Mouse (Mus musculus) G1E (cell line): ENCODE data around the gene Plcb4.

ENCODE experiments used
- CTCF ChIP-seq: IDR thresholded peaks from 2 replicates; pipeline ENCODE4 v1.5.1; 2012; ENCODE audit warnings: low read depth, low read length, inconsistent platforms, mixed read lengths
- GATA1 ChIP-seq: IDR thresholded peaks from 2 replicates; pipeline ENCODE4 v1.6.1; 2012; ENCODE audit warnings: borderline replicate concordance, low read length, inconsistent platforms, mixed read lengths
- GATA2 ChIP-seq: IDR thresholded peaks from 2 replicates; pipeline ENCODE4 v1.6.1; 2012; ENCODE audit warnings: low read depth, low read length, inconsistent platforms, borderline replicate concordance
- POLR2AphosphoS5 ChIP-seq: IDR thresholded peaks from 2 replicates; pipeline ENCODE4 v1.6.1; 2012; ENCODE audit warnings: low read depth, low read length, inconsistent platforms; ENCODE audit not compliant: insufficient replicate concordance
- TAL1 ChIP-seq: conservative IDR thresholded peaks from 2 replicates; pipeline ENCODE4 v1.6.1; 2012; ENCODE audit warnings: low read depth, low read length, inconsistent platforms, mixed read lengths

- TF ChIP-seq GATA1 (no peak), CTCF (no peak), TAL1 (no peak), POLR2AphosphoS5 (no peak), GATA2 (no peak)
Measured at GRCm38 (mm10) chr2:135733926-135734510, 75.2 kb downstream of the Plcb4 start.
